Mouse (Mus musculus): Measurements from ENCODE around the gene Hsf2bp.
"Not testable (repeated sequence)": the region's sequence is repeated elsewhere in the genome, so short reads cannot be mapped to it uniquely, and the experiment has no call there.

GRCm38 (mm10) chr17:32064762-32065161 lies 28.6 kb upstream of the Hsf2bp start:
- TF ChIP-seq MAX (IDR thresholded peaks at IDR 0.05; ENCODE audit: low read length); CTCF (IDR thresholded peaks at IDR 0.05 in 2 of 3, conservative IDR thresholded peaks at IDR 0.05 in 1 of 3; ENCODE audit: control insufficient read depth in 1 of 3, insufficient read depth in 1 of 3, low read depth in 2 of 3, low read length in 3 of 3, poor library complexity in 1 of 3, severe bottlenecking in 1 of 3); ELF1 (IDR thresholded peaks at IDR 0.05; ENCODE audit: low read depth, low read length); ZNF384 (IDR thresholded peaks at IDR 0.05; ENCODE audit: low read depth, low read length); POLR2A (IDR thresholded peaks at IDR 0.05; ENCODE audit: control insufficient read depth in 1 of 2, insufficient read depth in 1 of 2, low read depth in 1 of 2, low read length in 2 of 2, poor library complexity in 1 of 2); GATA1 (IDR thresholded peaks at IDR 0.05; ENCODE audit: low read depth, low read length); TCF12 (IDR thresholded peaks at IDR 0.05; ENCODE audit: low read depth, low read length); UBTF (IDR thresholded peaks at IDR 0.05; ENCODE audit: borderline replicate concordance, insufficient read depth, low read depth, low read length); MYB (IDR thresholded peaks at IDR 0.05; ENCODE audit: low read depth, low read length); RCOR1 (IDR thresholded peaks at IDR 0.05; ENCODE audit: low read depth, low read length); POLR2AphosphoS2 (IDR thresholded peaks at IDR 0.05; ENCODE audit: low read length); USF2 (IDR thresholded peaks at IDR 0.05; ENCODE audit: borderline replicate concordance in 1 of 2, insufficient read depth in 1 of 2, low read depth in 1 of 2, low read length in 2 of 2): not testable (repeated sequence)

All from MEL (cell line).